Mouse (Mus musculus) liver, postnatal 0 days (tissue): ENCODE results near the gene Inhbc.

ENCODE experiments used
- CTCF ChIP-seq: sonication (generic); IDR thresholded peaks from 2 replicates; pipeline ENCODE4 v1.5.1; 2016; ENCODE audit warnings: antibody characterized with exemption, low read depth
- EP300 ChIP-seq: IDR thresholded peaks from 2 replicates; pipeline ENCODE4 v1.6.1; 2016; ENCODE audit warnings: antibody characterized with exemption, low read depth, mild to moderate bottlenecking

DNA sequence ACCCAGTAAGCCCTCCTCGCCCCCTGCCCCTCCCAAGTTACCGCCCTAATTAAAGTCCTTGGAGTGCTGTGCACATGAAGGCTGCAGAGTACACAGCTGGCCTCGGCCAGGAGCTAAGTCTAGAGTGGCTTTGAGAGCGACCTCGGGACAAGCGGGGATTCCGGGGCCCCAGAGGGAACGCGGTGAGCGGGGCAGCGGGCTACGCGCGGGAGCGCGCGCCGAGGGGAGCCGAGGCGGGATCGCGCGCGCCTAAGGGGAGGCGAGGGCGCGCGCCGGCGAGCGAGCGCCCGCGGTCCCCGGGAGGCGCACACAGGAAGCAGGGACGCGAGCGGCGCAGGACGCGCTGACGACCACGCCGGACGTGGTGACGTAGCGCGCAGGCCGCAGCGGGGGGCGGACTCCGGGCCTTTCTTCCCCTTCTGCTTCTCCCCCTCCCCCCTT lies 10.0 kb upstream of the Inhbc start, which contains the start of gene R3hdm2:
- TF ChIP-seq EP300 (no peak), CTCF (no peak)
